Mouse (Mus musculus) embryonic facial prominence, embryonic 10.5 days (tissue): ENCODE data around the gene Celf5. TPM values are rescaled to one million over a fixed set of nuclear protein-coding genes. Genes with fewer than 3 reads are reported as not detected.

ENCODE experiments used
- DNase-seq: peaks from one replicate; pipeline ENCODE4 v3.0.0-alpha.2; 2017; ENCODE audit warnings: low spot score
- H3K27ac ChIP-seq: fragments of 300-500 bp; sonication (generic); replicated peaks from 2 replicates; pipeline ENCODE4 v1.5.1; 2016; ENCODE audit warnings: mild to moderate bottlenecking
- H3K27me3 ChIP-seq: fragments of 300-500 bp; sonication (generic); replicated peaks from 2 replicates; pipeline ENCODE4 v1.6.1; 2016; ENCODE audit warnings: low read depth, mild to moderate bottlenecking; ENCODE audit not compliant: poor library complexity, severe bottlenecking
- H3K36me3 ChIP-seq: fragments of 300-500 bp; sonication (generic); replicated peaks from 2 replicates; pipeline ENCODE4 v1.6.1; 2016; ENCODE audit warnings: mild to moderate bottlenecking, moderate library complexity
- H3K4me1 ChIP-seq: fragments of 300-500 bp; sonication (generic); 2 replicates; pipeline ENCODE4 v1.6.1; 2016
- H3K4me3 ChIP-seq: fragments of 300-500 bp; sonication (generic); 2 replicates; pipeline ENCODE4 v1.5.1; 2016; ENCODE audit warnings: mild to moderate bottlenecking, moderate library complexity
- H3K9me3 ChIP-seq: fragments of 300-500 bp; sonication (generic); 2 replicates; pipeline ENCODE4 v1.6.1; 2016; ENCODE audit warnings: mild to moderate bottlenecking
- WGBS: fragments of 180-500 bp; shearing (Covaris S2); methylation state at CpG from one replicate; pipeline ENCODE4 v1.1.7; 2016; 5-methylcytosine and 5-hydroxymethylcytosine counted together
- polyA plus RNA-seq: library from polyadenylated mRNA; unstranded; fragments of >200 nt; fragmentation: Nextera tagmentation; extraction: Ambion mirVana; gene quantifications from 2 replicates; pipeline ENCODE4 v1.2.1, GENCODE M21; 2016

The Celf5 gene
- polyA plus RNA-seq, 1 experiment from 2014 or later = 2.3 TPM

- Histone ChIP-seq H3K9me3 (no peaks in the 10 kb centered on the region), H3K36me3 (no peaks in the 10 kb centered on the region), H3K27me3 (peaks cover 33% of the 10 kb centered on the region), H3K27ac (no peak overlapping the region), H3K4me1 (peaks cover 12% of the 10 kb centered on the region), H3K4me3 (no peak overlapping the region)
- 71% methylated on average over 13 of the region's 13 CpGs for WGBS
- DNase-seq = no peak
Measured at GRCm38 (mm10) chr10:81507691-81508489, 25.4 kb upstream of the Celf5 start.

DNA sequence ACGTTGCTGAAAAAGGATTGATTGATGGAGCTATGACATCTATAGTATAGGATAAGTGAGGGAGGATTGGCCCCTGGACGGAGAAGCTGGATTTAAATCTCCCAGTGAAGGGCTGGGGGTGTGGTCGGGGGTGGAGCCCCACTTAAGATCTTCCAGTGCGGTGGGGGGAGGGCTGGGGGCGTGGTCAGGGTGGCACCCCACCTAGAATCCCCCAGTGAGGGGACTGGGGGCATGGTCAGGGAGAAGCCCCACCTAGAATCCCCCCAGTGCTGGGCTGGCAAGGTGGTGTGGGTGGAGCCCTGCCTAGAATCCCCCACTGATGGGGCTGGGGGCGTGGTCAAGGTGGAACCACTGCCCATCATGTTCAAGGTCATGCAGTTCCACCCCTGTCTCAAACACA lies 24.6 kb upstream of the Celf5 start:
- WGBS = 39% methylated on average over 6 of the region's 6 CpGs
- Histone ChIP-seq H3K4me3 (no peak overlapping the region), H3K27ac (no peak overlapping the region), H3K4me1 (peaks cover 12% of the 10 kb centered on the region), H3K27me3 (peaks cover 27% of the 10 kb centered on the region), H3K36me3 (no peaks in the 10 kb centered on the region), H3K9me3 (no peaks in the 10 kb centered on the region)
- DNase-seq = no peak

DNA sequence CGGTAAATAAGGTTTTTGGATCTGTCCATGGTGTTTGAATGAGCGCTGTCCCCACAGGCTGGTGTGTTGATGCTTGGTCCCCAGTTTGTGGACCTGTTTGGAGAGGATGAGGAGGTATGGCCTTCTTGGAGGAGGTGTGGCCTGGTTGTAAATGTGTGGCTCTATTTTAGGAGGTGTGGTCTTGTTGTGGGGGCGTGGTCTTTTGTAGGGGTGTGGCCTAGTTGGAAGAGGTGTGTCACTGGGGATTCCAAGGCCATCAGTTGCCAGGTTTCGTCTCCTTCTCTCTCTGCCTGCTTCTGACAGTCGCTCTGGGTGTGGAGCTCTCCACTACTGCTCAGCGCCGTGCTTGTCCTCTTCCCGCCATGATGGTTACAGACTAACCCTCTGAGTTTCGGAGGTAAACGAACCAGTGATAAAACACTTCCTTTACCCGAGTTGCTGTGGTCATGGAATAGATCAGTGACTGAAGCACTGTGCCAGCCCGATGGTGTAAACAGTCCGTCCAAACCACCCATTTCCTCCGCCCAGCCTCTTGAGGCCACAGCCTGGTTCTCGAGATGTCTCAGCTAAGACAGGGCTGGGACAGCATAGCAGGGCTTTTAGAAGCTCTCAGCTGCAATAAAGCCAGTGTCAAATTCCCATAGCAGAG lies 22.6 kb upstream of the Celf5 start:
- Histone ChIP-seq H3K9me3 (no peaks in the 10 kb centered on the region), H3K36me3 (no peaks in the 10 kb centered on the region), H3K4me1 (peaks cover 8% of the 10 kb centered on the region), H3K27ac (no peak overlapping the region), H3K4me3 (no peak overlapping the region), H3K27me3 (peaks cover 16% of the 10 kb centered on the region)
- DNase-seq = no peak
- 80% methylated on average over 15 of the region's 15 CpGs for WGBS

- DNase-seq = peak; percentile 89
- Histone ChIP-seq H3K4me1 (peaks cover 14% of the 10 kb centered on the region), H3K36me3 (no peaks in the 10 kb centered on the region), H3K9me3 (no peaks in the 10 kb centered on the region), H3K27me3 (peaks cover 12% of the 10 kb centered on the region), H3K27ac (no peak overlapping the region; the same call in 1 of the 2 replicates), H3K4me3 (peak overlapping the region; percentile 52)
- WGBS = 9% methylated on average over 36 of the region's 36 CpGs
Measured at GRCm38 (mm10) chr10:81502658-81503057, 20.1 kb upstream of the Celf5 start.

- WGBS = 83% methylated on average over 5 of the region's 5 CpGs
Measured at GRCm38 (mm10) chr10:81501863-81502262, 19.4 kb upstream of the Celf5 start.

GRCm38 (mm10) chr10:81500032-81500431 lies 17.5 kb upstream of the Celf5 start, which contains the start of gene S1pr4:
Gene S1pr4 (minus strand): TSS chr10:81500132.
- WGBS = 84% methylated on average over 3 of the region's 3 CpGs
- H3K27ac ChIP-seq = no peak within 1 kb of the TSS
- no peaks in the 10 kb centered on the region for H3K36me3 ChIP-seq
- no peak for DNase-seq
- H3K9me3 ChIP-seq = no peaks in the 10 kb centered on the region
- peaks cover 25% of the 10 kb centered on the region for H3K4me1 ChIP-seq
- H3K4me3 ChIP-seq = no peak within 1 kb of the TSS
- H3K27me3 ChIP-seq = peaks cover 12% of the 10 kb centered on the region

More at GRCm38 (mm10) chr10:81501863-81502262, 19.4 kb upstream of the Celf5 start:
- Histone ChIP-seq H3K4me3 (no peak overlapping the region), H3K9me3 (no peaks in the 10 kb centered on the region), H3K27ac (no peak overlapping the region), H3K4me1 (peaks cover 19% of the 10 kb centered on the region), H3K27me3 (peaks cover 12% of the 10 kb centered on the region), H3K36me3 (no peaks in the 10 kb centered on the region)
- no peak for DNase-seq

GRCm38 (mm10) chr10:81499250-81499901 lies 16.9 kb upstream of the Celf5 start:
- peaks cover under 1% of the 10 kb centered on the region; the same call in 1 of the 2 replicates for H3K36me3 ChIP-seq
- no peaks in the 10 kb centered on the region for H3K9me3 ChIP-seq
- 78% methylated on average over 23 of the region's 23 CpGs for WGBS
- H3K27me3 ChIP-seq = peaks cover 12% of the 10 kb centered on the region
- H3K4me3 ChIP-seq = no peak overlapping the region
- no peak for DNase-seq
- H3K4me1 ChIP-seq = peaks cover 31% of the 10 kb centered on the region
- H3K27ac ChIP-seq = no peak overlapping the region

GRCm38 (mm10) chr10:81498316-81499249 lies 16.1 kb upstream of the Celf5 start:
- Histone ChIP-seq H3K27ac (no peak overlapping the region; the same call in 1 of the 2 replicates), H3K27me3 (peaks cover 9% of the 10 kb centered on the region), H3K36me3 (peaks cover 9% of the 10 kb centered on the region), H3K4me3 (peak overlapping the region; percentile 14), H3K9me3 (no peaks in the 10 kb centered on the region), H3K4me1 (peaks cover 39% of the 10 kb centered on the region)
- no peak for DNase-seq
- 86% methylated on average over 38 of the region's 38 CpGs for WGBS

DNA sequence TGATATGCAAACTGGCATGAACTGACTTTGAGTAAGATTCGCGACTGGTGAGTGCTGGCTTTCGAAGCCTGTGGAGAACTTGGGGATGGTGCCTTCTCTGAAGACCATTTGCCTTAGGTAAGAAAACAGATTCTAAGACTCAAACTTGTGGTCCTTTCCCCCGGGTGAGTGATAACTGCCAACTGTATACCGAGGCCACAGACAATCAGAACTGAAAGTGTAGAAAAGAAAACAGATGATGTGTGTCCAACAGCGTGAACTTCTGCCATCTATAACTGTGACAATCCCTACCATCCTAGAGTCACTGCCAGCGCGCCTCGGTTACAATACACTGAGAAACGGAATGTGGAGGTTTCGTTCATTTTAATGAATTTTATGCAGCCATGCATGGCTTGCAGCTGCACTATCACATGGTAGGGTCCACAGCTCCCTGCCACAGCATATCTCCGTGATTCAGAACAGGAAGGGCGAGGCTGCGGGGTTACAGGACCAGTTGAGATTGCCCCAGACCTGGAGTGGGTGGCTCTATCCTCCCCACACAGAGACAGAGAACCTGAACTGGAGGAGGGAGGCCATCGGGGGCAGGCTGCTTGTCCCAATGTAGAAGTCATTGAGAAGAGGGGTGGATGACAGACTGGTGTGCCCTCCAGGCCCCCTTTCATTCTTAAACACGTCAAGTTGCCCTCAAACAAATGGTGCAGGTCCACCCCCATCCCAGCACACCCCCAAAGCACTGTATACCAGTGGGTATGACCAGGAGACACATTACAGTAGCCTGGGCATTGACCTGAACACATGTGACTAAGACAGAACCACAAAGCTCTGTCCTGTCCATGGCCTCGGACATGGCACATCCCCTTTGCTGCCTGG lies 15.1 kb upstream of the Celf5 start:
- 88% methylated on average over 17 of the region's 17 CpGs for WGBS

DNA sequence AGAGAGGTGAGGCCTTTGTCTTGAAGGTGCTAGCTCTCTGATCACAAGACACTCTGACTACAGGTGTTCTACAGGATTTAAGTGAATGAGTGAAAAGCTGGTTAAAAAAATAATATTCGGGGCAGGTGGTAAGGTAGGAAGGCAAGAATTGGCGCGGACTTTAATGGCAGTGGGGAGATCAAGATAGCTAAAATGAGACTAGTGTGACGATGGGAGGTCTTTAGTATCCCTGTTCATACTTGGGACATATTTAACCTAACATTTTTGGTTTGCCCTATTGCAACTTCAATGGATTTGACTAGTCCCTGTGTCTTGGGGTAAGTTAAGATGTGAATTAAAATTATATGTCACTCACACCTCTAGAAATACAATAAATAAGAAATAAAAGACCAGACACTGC lies 14.5 kb upstream of the Celf5 start:
- Histone ChIP-seq H3K9me3 (no peaks in the 10 kb centered on the region), H3K4me1 (peaks cover 42% of the 10 kb centered on the region), H3K4me3 (peak overlapping the region; percentile 93), H3K27me3 (no peaks in the 10 kb centered on the region), H3K36me3 (peaks cover 25% of the 10 kb centered on the region), H3K27ac (peak overlapping the region; percentile 86)
- WGBS = 48% methylated on average over 4 of the region's 4 CpGs
- DNase-seq = no peak

More for the DNA sequence above, 15.1 kb upstream of the Celf5 start:
- Histone ChIP-seq H3K27ac (peak overlapping the region; percentile 86; the same call in 1 of the 2 replicates), H3K9me3 (no peaks in the 10 kb centered on the region), H3K36me3 (peaks cover 18% of the 10 kb centered on the region), H3K4me1 (peaks cover 42% of the 10 kb centered on the region), H3K4me3 (peak overlapping the region; percentile 93), H3K27me3 (no peaks in the 10 kb centered on the region)
- DNase-seq = no peak

- DNase-seq = peak; percentile 98
- Histone ChIP-seq H3K27me3 (no peaks in the 10 kb centered on the region), H3K4me3 (peak within 1 kb of the TSS; percentile 93), H3K9me3 (no peaks in the 10 kb centered on the region), H3K4me1 (peaks cover 42% of the 10 kb centered on the region), H3K36me3 (peaks cover 31% of the 10 kb centered on the region), H3K27ac (peak within 1 kb of the TSS; percentile 86)
- WGBS = under 1% methylated on average over 45 of the region's 45 CpGs
Measured at GRCm38 (mm10) chr10:81496264-81496901, 13.9 kb upstream of the Celf5 start, which contains the start of gene Ncln. Gene Ncln (minus strand): TSS chr10:81496392.
